Mouse (Mus musculus) neural tube, embryonic 12.5 days (tissue): ENCODE measurements around the gene Vmn1r197. TPM values are rescaled to one million over a fixed set of nuclear protein-coding genes. Genes with fewer than 3 reads are reported as not detected.
"Not testable (repeated sequence)": the region's sequence is repeated elsewhere in the genome, so short reads cannot be mapped to it uniquely, and the experiment has no call there.

Experiments
- ATAC-seq: fragments of 200-750 bp; cut with Nextera tagmentation; 2 replicates; pipeline ENCODE4 v1.8.0; 2017; ENCODE audit warnings: low read depth, mild to moderate bottlenecking, moderate TSS enrichment, moderate library complexity; ENCODE audit not compliant: low FRiP score
- H3K27ac ChIP-seq: fragments of 300-500 bp; sonication (generic); 2 replicates; pipeline ENCODE4 v1.5.1; 2016
- H3K27me3 ChIP-seq: fragments of 300-500 bp; sonication (generic); replicated peaks from 2 replicates; pipeline ENCODE4 v1.6.1; 2016; ENCODE audit warnings: mild to moderate bottlenecking
- H3K36me3 ChIP-seq: fragments of 300-500 bp; sonication (generic); 2 replicates; pipeline ENCODE4 v1.6.1; 2016; ENCODE audit warnings: mild to moderate bottlenecking
- H3K4me1 ChIP-seq: fragments of 300-500 bp; sonication (generic); 2 replicates; pipeline ENCODE4 v1.6.1; 2016
- H3K4me2 ChIP-seq: fragments of 300-500 bp; sonication (generic); replicated peaks from 2 replicates; pipeline ENCODE4 v1.6.1; 2016; ENCODE audit warnings: mild to moderate bottlenecking
- H3K4me3 ChIP-seq: fragments of 300-500 bp; sonication (generic); 2 replicates; pipeline ENCODE4 v1.5.1; 2016
- H3K9ac ChIP-seq: fragments of 300-500 bp; sonication (generic); 2 replicates; pipeline ENCODE4 v1.6.1; 2016; ENCODE audit warnings: mild to moderate bottlenecking
- H3K9me3 ChIP-seq: fragments of 300-500 bp; sonication (generic); 2 replicates; pipeline ENCODE4 v1.6.1; 2016; ENCODE audit warnings: mild to moderate bottlenecking
- WGBS: fragments of 180-500 bp; shearing (Covaris S2); methylation state at CpG from one replicate; pipeline ENCODE4 v1.1.7; 2016; 5-methylcytosine and 5-hydroxymethylcytosine counted together
- polyA plus RNA-seq: library from polyadenylated mRNA; unstranded; fragments of >200 nt; fragmentation: Nextera tagmentation; extraction: Ambion mirVana; gene quantifications from 2 replicates; pipeline ENCODE4 v1.2.1, GENCODE M21; 2016

Gene Vmn1r197
- not detected in 2 replicates for polyA plus RNA-seq

GRCm38 (mm10) chr13:22324289-22324688, at the start of gene Vmn1r197:
TSS of gene Vmn1r197 (plus strand) at chr13:22324589.
- Histone ChIP-seq H3K9me3 (no peaks in the 10 kb centered on the region), H3K4me1 (no peaks in the 10 kb centered on the region), H3K27ac (no peak within 1 kb of the TSS), H3K9ac (no peak within 1 kb of the TSS), H3K27me3 (no peaks in the 10 kb centered on the region), H3K36me3 (no peaks in the 10 kb centered on the region), H3K4me2 (no peak within 1 kb of the TSS), H3K4me3 (no peak within 1 kb of the TSS)
- no peak for ATAC-seq

DNA sequence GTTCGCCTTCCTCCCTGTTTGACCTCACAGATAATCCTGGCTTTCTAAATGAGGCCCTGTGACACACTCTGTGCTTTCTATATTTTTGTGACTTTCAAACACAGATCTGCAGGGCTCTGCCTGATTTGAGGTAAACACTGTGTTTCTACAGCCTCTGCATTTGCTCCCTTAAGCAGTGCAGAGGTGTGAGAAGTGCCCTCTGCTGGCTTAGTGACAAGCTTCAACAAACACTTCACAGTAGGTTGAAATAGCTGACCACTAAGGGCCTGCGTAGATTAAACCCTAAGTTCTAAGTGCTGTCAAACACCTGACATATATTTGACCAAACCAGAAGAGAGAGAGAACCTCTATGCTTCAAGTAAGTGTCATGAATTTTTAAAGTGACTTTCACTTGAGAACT, 39.8 kb upstream of the Vmn1r197 start:
- WGBS, result 78% methylated on average over 2 of the region's 2 CpGs
- H3K9me3 ChIP-seq, result no peaks in the 10 kb centered on the region

DNA sequence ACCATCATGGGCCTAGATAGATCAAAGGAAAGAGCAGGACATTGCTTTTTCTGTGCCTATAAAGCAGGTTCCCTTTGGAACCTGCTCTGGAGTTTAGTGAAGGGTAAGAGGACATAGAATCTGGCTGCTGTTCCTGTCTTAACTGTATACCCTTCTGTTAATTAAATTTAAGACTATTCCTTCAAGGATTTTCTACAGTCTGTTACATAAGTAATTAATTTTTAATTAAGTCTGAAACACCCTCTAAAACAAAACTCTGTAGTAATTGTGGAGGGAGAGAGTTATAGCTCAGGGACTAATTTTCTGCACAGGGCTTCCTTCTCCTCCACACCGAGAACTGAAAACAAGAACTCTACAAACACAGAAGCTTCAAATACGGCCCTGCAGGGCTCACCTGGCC, 34.8 kb upstream of the Vmn1r197 start, which contains the start of gene Vmn1r196:
Gene Vmn1r196 (plus strand): TSS at position 301 of the 400 bp plus-strand sequence.
- no peaks in the 10 kb centered on the region for H3K27me3 ChIP-seq
- H3K4me3 ChIP-seq, result no peak within 1 kb of the TSS
- no peaks in the 10 kb centered on the region for H3K9me3 ChIP-seq
- no peak within 1 kb of the TSS for H3K4me2 ChIP-seq
- 80% methylated on average over 2 of the region's 2 CpGs for WGBS
- no peaks in the 10 kb centered on the region for H3K4me1 ChIP-seq
- ATAC-seq, result no peak
- no peak within 1 kb of the TSS for H3K27ac ChIP-seq
- H3K36me3 ChIP-seq, result no peaks in the 10 kb centered on the region
- no peak within 1 kb of the TSS for H3K9ac ChIP-seq

More for the DNA sequence above, 39.8 kb upstream of the Vmn1r197 start:
- Histone ChIP-seq H3K27me3 (no peaks in the 10 kb centered on the region), H3K4me3 (no peak overlapping the region), H3K4me1 (no peaks in the 10 kb centered on the region), H3K4me2 (no peak overlapping the region), H3K9ac (no peak overlapping the region), H3K36me3 (no peaks in the 10 kb centered on the region), H3K27ac (no peak overlapping the region)
- no peak for ATAC-seq

- H3K4me3 ChIP-seq, H3K36me3 ChIP-seq, ATAC-seq, H3K9ac ChIP-seq, H3K4me1 ChIP-seq, H3K27me3 ChIP-seq, H3K27ac ChIP-seq, H3K9me3 ChIP-seq, H3K4me2 ChIP-seq: not testable (repeated sequence)
- whole genome bisulfite sequencing, result 88% methylated on average over 5 of the region's 5 CpGs
Measured at GRCm38 (mm10) chr13:22308075-22308474, 16.3 kb upstream of the Vmn1r197 start.

DNA sequence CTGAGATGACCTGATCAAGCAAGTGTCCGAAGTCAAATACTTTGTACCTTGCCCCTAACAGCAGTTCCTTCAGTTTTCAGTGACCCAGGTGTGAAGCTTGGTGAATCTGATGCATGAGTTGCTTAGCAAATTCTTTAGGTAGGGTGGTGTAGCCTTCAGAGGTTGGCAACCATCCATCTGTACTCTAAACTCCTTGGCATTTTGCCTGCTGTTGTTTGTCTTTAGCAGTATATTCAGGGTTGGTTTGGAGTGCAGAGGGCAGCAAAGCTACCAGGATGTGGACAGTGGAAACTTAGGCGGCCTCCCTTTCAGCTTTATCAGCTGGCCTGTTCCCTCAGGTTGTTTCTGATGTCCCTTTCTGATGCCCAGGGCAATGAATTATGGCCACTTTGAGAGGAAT, 9.0 kb upstream of the Vmn1r197 start:
- H3K27ac ChIP-seq, result no peak overlapping the region
- no peaks in the 10 kb centered on the region for H3K36me3 ChIP-seq
- 78% methylated on average over 2 of the region's 2 CpGs for WGBS
- H3K9ac ChIP-seq, result no peak overlapping the region
- H3K4me1 ChIP-seq, result no peaks in the 10 kb centered on the region
- H3K4me2 ChIP-seq, result no peak overlapping the region
- H3K9me3 ChIP-seq, result no peaks in the 10 kb centered on the region
- ATAC-seq, result no peak
- no peak overlapping the region for H3K4me3 ChIP-seq
- no peaks in the 10 kb centered on the region for H3K27me3 ChIP-seq

DNA sequence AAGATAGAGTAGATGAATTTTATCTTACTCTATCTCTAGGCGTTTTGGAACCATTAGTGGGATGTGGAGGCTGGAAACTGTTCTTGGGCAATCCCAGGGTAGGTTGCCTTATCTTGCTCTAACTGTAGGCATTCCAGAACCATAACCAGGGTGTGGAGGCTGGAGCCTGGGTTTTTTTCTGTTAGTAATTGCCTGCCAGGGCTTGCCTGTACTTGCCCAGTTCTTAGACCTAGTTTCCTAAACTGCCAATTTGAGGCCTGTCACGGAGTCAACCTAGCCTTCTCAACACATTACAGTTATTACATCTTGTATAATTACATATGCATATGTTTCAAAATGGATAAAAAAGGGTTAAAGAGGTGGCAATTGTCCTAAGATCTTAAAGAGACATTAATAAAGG, 7.0 kb upstream of the Vmn1r197 start:
- Histone ChIP-seq H3K4me2 (no peak overlapping the region), H3K9ac (no peak overlapping the region), H3K36me3 (no peaks in the 10 kb centered on the region), H3K27me3 (no peaks in the 10 kb centered on the region), H3K4me3 (no peak overlapping the region), H3K4me1 (no peaks in the 10 kb centered on the region), H3K27ac (no peak overlapping the region), H3K9me3 (no peaks in the 10 kb centered on the region)
- 88% methylated on average over 2 of the region's 2 CpGs for WGBS
- no peak for ATAC-seq

DNA sequence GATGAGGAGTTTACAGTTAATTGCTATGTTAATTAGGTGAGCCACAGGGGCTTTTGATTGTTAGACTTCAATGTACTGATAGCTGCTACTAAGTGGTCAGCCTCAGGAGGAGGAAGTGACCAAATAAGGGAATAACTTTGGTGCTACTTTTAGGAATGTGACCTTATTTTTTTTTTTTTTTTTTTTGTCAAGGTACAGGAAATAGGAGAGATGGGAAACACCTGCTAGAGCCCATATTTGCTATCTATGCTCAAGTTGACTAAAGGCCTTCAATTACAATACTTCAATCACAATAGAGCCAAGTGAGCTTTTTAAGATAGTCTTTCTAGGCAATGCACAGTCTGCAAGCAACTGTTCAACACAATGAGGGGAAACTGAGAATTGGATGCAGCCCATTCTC, 4.3 kb upstream of the Vmn1r197 start:
- Histone ChIP-seq H3K27ac (no peak overlapping the region), H3K36me3 (no peaks in the 10 kb centered on the region), H3K9ac (no peak overlapping the region), H3K4me2 (no peak overlapping the region), H3K27me3 (no peaks in the 10 kb centered on the region), H3K9me3 (no peaks in the 10 kb centered on the region), H3K4me3 (no peak overlapping the region), H3K4me1 (no peaks in the 10 kb centered on the region)
- no peak for ATAC-seq

GRCm38 (mm10) chr13:22333269-22333668, 8.9 kb downstream of the Vmn1r197 start:
- no peak overlapping the region for H3K4me2 ChIP-seq
- no peaks in the 10 kb centered on the region for H3K4me1 ChIP-seq
- H3K27ac ChIP-seq, result no peak overlapping the region
- H3K9ac ChIP-seq, result no peak overlapping the region
- H3K4me3 ChIP-seq, result no peak overlapping the region
- WGBS, result 78% methylated on average over 2 of the region's 2 CpGs
- H3K36me3 ChIP-seq, result no peaks in the 10 kb centered on the region
- ATAC-seq, result no peak
- no peaks in the 10 kb centered on the region for H3K27me3 ChIP-seq
- H3K9me3 ChIP-seq, result no peaks in the 10 kb centered on the region

GRCm38 (mm10) chr13:22335565-22335964, 11.2 kb downstream of the Vmn1r197 start:
- Histone ChIP-seq H3K27ac (no peak overlapping the region), H3K4me2 (no peak overlapping the region), H3K9me3 (no peaks in the 10 kb centered on the region), H3K27me3 (no peaks in the 10 kb centered on the region), H3K4me3 (no peak overlapping the region), H3K9ac (no peak overlapping the region), H3K4me1 (no peaks in the 10 kb centered on the region), H3K36me3 (no peaks in the 10 kb centered on the region)
- ATAC-seq, result no peak
- WGBS, result 94% methylated on average over 1 of the region's 1 CpGs

DNA sequence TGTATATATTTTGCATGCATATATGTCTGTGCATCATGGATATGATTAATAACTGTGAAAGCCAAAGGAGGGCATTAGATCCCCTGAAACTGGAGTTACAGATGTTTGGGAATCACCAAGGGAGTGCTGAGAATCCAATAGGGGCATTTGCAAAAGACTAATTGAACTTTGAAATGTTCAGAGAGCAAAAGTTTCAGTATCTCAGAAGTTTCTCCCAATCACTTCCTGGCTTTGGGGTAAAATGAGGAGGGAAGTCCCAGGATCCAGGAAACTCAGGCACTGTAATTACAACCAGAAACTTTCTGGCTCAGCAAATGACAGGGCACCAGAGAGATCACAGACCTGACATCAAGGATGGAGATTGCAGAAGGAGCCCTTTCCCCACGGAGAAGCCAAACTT, 25.7 kb downstream of the Vmn1r197 start, which contains the start of gene Vmn1r198:
Gene Vmn1r198 (plus strand): TSS at position 301 of the 400 bp plus-strand sequence.
- H3K36me3 ChIP-seq, result no peaks in the 10 kb centered on the region
- 39% methylated on average over 1 of the region's 1 CpGs for WGBS
- H3K4me1 ChIP-seq, result no peaks in the 10 kb centered on the region
- no peaks in the 10 kb centered on the region for H3K9me3 ChIP-seq
- no peak for ATAC-seq
- no peaks in the 10 kb centered on the region for H3K27me3 ChIP-seq
- no peak within 1 kb of the TSS for H3K4me3 ChIP-seq
- no peak within 1 kb of the TSS for H3K9ac ChIP-seq
- no peak within 1 kb of the TSS for H3K27ac ChIP-seq
- no peak within 1 kb of the TSS for H3K4me2 ChIP-seq

- Histone ChIP-seq H3K9ac (no peak overlapping the region), H3K4me2 (no peak overlapping the region), H3K9me3 (no peaks in the 10 kb centered on the region), H3K36me3 (no peaks in the 10 kb centered on the region), H3K4me1 (no peaks in the 10 kb centered on the region), H3K27me3 (no peaks in the 10 kb centered on the region), H3K4me3 (no peak overlapping the region), H3K27ac (no peak overlapping the region)
- ATAC-seq, result no peak
- 61% methylated on average over 1 of the region's 1 CpGs for WGBS
Measured at GRCm38 (mm10) chr13:22350813-22351212, 26.4 kb downstream of the Vmn1r197 start.

DNA sequence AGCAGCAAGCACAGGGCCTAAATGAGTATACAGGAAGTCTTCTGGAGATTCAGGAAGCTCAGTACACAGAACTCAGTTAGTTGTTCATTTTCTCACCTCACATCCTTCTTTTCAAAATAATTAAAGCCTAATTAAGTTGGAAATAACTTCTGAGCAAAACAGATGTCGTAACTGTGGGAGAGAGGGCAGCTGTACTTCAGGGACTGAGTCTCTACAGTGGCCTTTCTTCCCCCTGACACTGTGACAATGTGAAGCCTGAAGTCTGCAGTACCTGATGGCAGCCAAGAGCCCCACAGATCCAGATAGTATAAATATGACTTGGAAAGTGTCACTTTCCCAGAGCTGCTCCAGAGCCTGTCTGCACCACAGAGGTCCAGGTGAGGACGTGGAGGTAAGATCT, 55.1 kb downstream of the Vmn1r197 start, which contains the start of gene Vmn1r199:
Gene Vmn1r199 (plus strand): TSS at position 301 of the 400 bp plus-strand sequence.
- Histone ChIP-seq H3K4me2 (no peak within 1 kb of the TSS), H3K36me3 (no peaks in the 10 kb centered on the region), H3K9ac (no peak within 1 kb of the TSS), H3K27me3 (no peaks in the 10 kb centered on the region), H3K4me3 (no peak within 1 kb of the TSS), H3K4me1 (no peaks in the 10 kb centered on the region), H3K9me3 (no peaks in the 10 kb centered on the region), H3K27ac (no peak within 1 kb of the TSS)
- no peak for ATAC-seq
- 84% methylated on average over 2 of the region's 2 CpGs for WGBS

GRCm38 (mm10) chr13:22381128-22381527, 56.7 kb downstream of the Vmn1r197 start:
- not testable (repeated sequence) for H3K27me3 ChIP-seq, H3K4me1 ChIP-seq, H3K9ac ChIP-seq, H3K36me3 ChIP-seq, H3K27ac ChIP-seq, H3K9me3 ChIP-seq, H3K4me2 ChIP-seq, ATAC-seq, H3K4me3 ChIP-seq
- 82% methylated on average over 3 of the region's 3 CpGs for WGBS
